Mouse (Mus musculus): ENCODE results near the gene Lrrc8d. TPM values are rescaled to one million over a fixed set of nuclear protein-coding genes. Genes with fewer than 3 reads are reported as not detected.

The Lrrc8d gene
- total and polyA plus RNA-seq, 2 experiments from 2014 or later = 8.8 to 10.0 TPM

- Histone ChIP-seq H3K36me3 (replicated peaks; ENCODE audit: control insufficient read depth, insufficient read depth, low read length) (no peaks in the 10 kb centered on the region), H3K4me1 (ENCODE audit: control insufficient read depth, insufficient read depth) (no peaks in the 10 kb centered on the region), H3K9me3 (replicated peaks; ENCODE audit: control insufficient read depth, low read length) (no peaks in the 10 kb centered on the region), H3K4me2 (ENCODE audit: low read depth, low read length) (no peak overlapping the region), H3K27ac (ENCODE audit: low read depth) (no peak overlapping the region), H3K9ac (replicated peaks; ENCODE audit: low read depth, low read length) (no peak overlapping the region), H3K4me3 (ENCODE audit: low read depth, low read length) (no peak overlapping the region), H3K27me3 (ENCODE audit: control insufficient read depth, insufficient read depth, low read length) (no peaks in the 10 kb centered on the region)
- no peak for TF ChIP-seq EP300 (IDR thresholded peaks at IDR 0.05; ENCODE audit: low read depth)
- TF ChIP-seq CTCF (IDR thresholded peaks at IDR 0.05; ENCODE audit: low read depth) = no peak
- WGBS = 43% methylated on average over 10 of the region's 10 CpGs
- ATAC-seq (ENCODE audit: insufficient read depth, low read depth) (no peak), DNase-seq (ENCODE audit: low spot score) (no peak)
Observed at GRCm38 (mm10) chr5:105669508-105670353, 30.0 kb upstream of the Lrrc8d start.

- H3K9ac ChIP-seq (replicated peaks; ENCODE audit: low read depth, low read length) = no peak overlapping the region
- no peak for TF ChIP-seq EP300 (IDR thresholded peaks at IDR 0.05; ENCODE audit: low read depth)
- no peak for TF ChIP-seq CTCF (IDR thresholded peaks at IDR 0.05; ENCODE audit: low read depth)
- ATAC-seq (ENCODE audit: insufficient read depth, low read depth) = no peak
Observed at GRCm38 (mm10) chr5:105672332-105672731, 27.4 kb upstream of the Lrrc8d start.

GRCm38 (mm10) chr5:105675511-105675910 lies 24.3 kb upstream of the Lrrc8d start:
- Histone ChIP-seq H3K36me3 (replicated peaks; ENCODE audit: control insufficient read depth, insufficient read depth, low read length) (no peaks in the 10 kb centered on the region), H3K4me1 (ENCODE audit: control insufficient read depth, insufficient read depth) (no peaks in the 10 kb centered on the region; the same call in none of the 2 replicates), H3K9me3 (replicated peaks; ENCODE audit: control insufficient read depth, low read length) (no peaks in the 10 kb centered on the region), H3K27me3 (ENCODE audit: control insufficient read depth, insufficient read depth, low read length) (no peaks in the 10 kb centered on the region), H3K4me2 (ENCODE audit: low read depth, low read length) (no peak overlapping the region), H3K27ac (ENCODE audit: low read depth) (no peak overlapping the region), H3K4me3 (ENCODE audit: low read depth, low read length) (no peak overlapping the region), H3K9ac (replicated peaks; ENCODE audit: low read depth, low read length) (no peak overlapping the region)
- no peak for DNase-seq (ENCODE audit: low spot score)
- TF ChIP-seq EP300 (IDR thresholded peaks at IDR 0.05; ENCODE audit: low read depth) (no peak), CTCF (IDR thresholded peaks at IDR 0.05; ENCODE audit: low read depth) (no peak)
- WGBS = 93% methylated on average over 4 of the region's 4 CpGs
- no peak for ATAC-seq (ENCODE audit: insufficient read depth, low read depth)

More at GRCm38 (mm10) chr5:105672332-105672731, 27.4 kb upstream of the Lrrc8d start:
- Histone ChIP-seq H3K9me3 (replicated peaks; ENCODE audit: control insufficient read depth, low read length) (no peaks in the 10 kb centered on the region), H3K36me3 (replicated peaks; ENCODE audit: control insufficient read depth, insufficient read depth, low read length) (no peaks in the 10 kb centered on the region), H3K4me1 (ENCODE audit: control insufficient read depth, insufficient read depth) (no peaks in the 10 kb centered on the region; the same call in 1 of the 2 replicates), H3K4me3 (ENCODE audit: low read depth, low read length) (no peak overlapping the region), H3K4me2 (ENCODE audit: low read depth, low read length) (no peak overlapping the region), H3K27ac (ENCODE audit: low read depth) (no peak overlapping the region), H3K27me3 (ENCODE audit: control insufficient read depth, insufficient read depth, low read length) (no peaks in the 10 kb centered on the region)
- WGBS = 76% methylated on average over 4 of the region's 4 CpGs
- no peak for DNase-seq (ENCODE audit: low spot score)

- no peaks in the 10 kb centered on the region for H3K27me3 ChIP-seq (ENCODE audit: control insufficient read depth, insufficient read depth, low read length)
Observed at GRCm38 (mm10) chr5:105677071-105677470, 22.7 kb upstream of the Lrrc8d start.

GRCm38 (mm10) chr5:105678243-105678642 lies 21.5 kb upstream of the Lrrc8d start:
- no peaks in the 10 kb centered on the region for H3K27me3 ChIP-seq (ENCODE audit: control insufficient read depth, insufficient read depth, low read length)
- no peak overlapping the region for H3K9ac ChIP-seq (replicated peaks; ENCODE audit: low read depth, low read length)
- H3K36me3 ChIP-seq (replicated peaks; ENCODE audit: control insufficient read depth, insufficient read depth, low read length) = no peaks in the 10 kb centered on the region
- 80% methylated on average over 8 of the region's 8 CpGs for WGBS
- H3K4me3 ChIP-seq (ENCODE audit: low read depth, low read length) = no peak overlapping the region
- DNase-seq (ENCODE audit: low spot score) (no peak), ATAC-seq (ENCODE audit: insufficient read depth, low read depth) (no peak)
- TF ChIP-seq CTCF (IDR thresholded peaks at IDR 0.05; ENCODE audit: low read depth) (no peak), EP300 (IDR thresholded peaks at IDR 0.05; ENCODE audit: low read depth) (no peak)
- H3K4me2 ChIP-seq (ENCODE audit: low read depth, low read length) = no peak overlapping the region
- H3K4me1 ChIP-seq (ENCODE audit: control insufficient read depth, insufficient read depth) = no peaks in the 10 kb centered on the region; the same call in none of the 2 replicates
- no peak overlapping the region for H3K27ac ChIP-seq (ENCODE audit: low read depth)
- no peaks in the 10 kb centered on the region for H3K9me3 ChIP-seq (replicated peaks; ENCODE audit: control insufficient read depth, low read length)

More at GRCm38 (mm10) chr5:105677071-105677470, 22.7 kb upstream of the Lrrc8d start:
- ATAC-seq (ENCODE audit: insufficient read depth, low read depth) (peak; percentile 90), DNase-seq (ENCODE audit: low spot score) (peak; percentile 90)
- WGBS = 42% methylated on average over 2 of the region's 2 CpGs
- TF ChIP-seq EP300 (IDR thresholded peaks at IDR 0.05; ENCODE audit: low read depth) (no peak), CTCF (IDR thresholded peaks at IDR 0.05; ENCODE audit: low read depth) (no peak)
- Histone ChIP-seq H3K4me1 (ENCODE audit: control insufficient read depth, insufficient read depth) (no peaks in the 10 kb centered on the region; the same call in none of the 2 replicates), H3K27ac (ENCODE audit: low read depth) (peak overlapping the region; percentile 81), H3K4me2 (ENCODE audit: low read depth, low read length) (no peak overlapping the region), H3K4me3 (ENCODE audit: low read depth, low read length) (no peak overlapping the region), H3K9me3 (replicated peaks; ENCODE audit: control insufficient read depth, low read length) (no peaks in the 10 kb centered on the region), H3K9ac (replicated peaks; ENCODE audit: low read depth, low read length) (no peak overlapping the region), H3K36me3 (replicated peaks; ENCODE audit: control insufficient read depth, insufficient read depth, low read length) (no peaks in the 10 kb centered on the region)

All from heart, postnatal 0 days (tissue).